Mouse (Mus musculus) adrenal gland, postnatal 14 days (tissue): ENCODE data around the gene Hipk3. TPM values are rescaled to one million over a fixed set of nuclear protein-coding genes. Genes with fewer than 3 reads are reported as not detected.
A peak's percentile ranks its signal among the peaks of the same experiment; 100 is the strongest.

ENCODE experiments used
- DNase-seq: peaks from one replicate; pipeline ENCODE4 v3.0.0; 2021; ENCODE audit warnings: mixed read lengths
- total RNA-seq: library from RNA; stranded (reverse); gene quantifications from 2 replicates; pipeline ENCODE4 v1.2.3, GENCODE M21; 2021

The Hipk3 gene
- total RNA-seq, 1 experiment from 2014 or later, result 176 TPM

GRCm38 (mm10) chr2:104471161-104471560 is 23.1 kb downstream of the Hipk3 start:
- DNase-seq, result no peak

DNA sequence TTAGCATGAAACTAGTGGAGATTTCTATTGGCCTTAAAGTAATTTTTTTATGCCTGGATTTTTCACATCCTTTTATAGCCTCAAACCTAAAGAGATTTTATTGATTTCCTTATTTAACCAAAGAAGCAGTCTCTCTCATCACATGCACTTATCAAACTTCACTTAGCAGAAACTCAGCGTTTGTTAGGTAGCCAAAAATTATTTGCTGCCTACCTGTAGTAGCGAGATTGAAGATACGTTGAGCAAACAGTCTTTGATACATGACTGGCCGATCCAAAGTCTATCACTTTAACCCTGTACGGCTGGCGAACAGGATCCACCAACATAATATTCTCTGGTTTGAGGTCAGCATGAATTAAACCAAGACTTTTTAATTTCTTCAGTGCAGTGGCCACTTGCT is 23.7 kb downstream of the Hipk3 start:
- DNase-seq, result no peak

GRCm38 (mm10) chr2:104468419-104468818 is 25.8 kb downstream of the Hipk3 start:
- no peak for DNase-seq

DNA sequence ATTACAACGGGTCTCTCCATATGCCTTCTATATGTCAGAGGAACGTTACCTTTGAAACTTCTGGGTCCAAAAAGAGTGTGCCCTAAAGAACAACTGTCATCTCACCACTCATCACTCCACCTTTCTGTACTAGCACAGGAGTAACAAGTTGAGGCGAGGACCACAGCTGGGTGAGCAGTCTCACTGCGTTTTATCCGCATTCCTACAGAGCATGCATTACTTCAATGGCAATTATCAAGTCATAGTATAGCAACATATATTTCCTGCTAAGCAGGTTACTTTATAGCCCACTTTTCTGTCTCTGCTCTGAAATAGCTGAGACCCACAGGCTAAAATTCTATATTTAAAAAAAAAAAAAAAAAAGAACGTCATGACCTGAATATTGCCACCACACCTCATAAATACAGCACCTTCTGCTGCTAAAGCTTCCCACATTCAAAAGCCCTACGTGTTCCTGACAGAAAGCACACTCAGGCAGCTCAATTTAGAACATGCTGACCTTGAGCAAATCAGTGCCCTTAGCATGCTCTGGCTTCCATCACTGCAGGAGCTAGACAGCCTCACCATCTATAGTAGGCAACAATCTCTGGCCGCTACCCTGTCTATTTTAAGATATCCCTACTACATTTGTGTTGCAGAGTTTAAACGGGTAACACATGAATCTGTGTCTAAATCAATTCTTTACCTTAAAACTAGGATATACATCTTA is 27.2 kb downstream of the Hipk3 start:
- no peak for DNase-seq

GRCm38 (mm10) chr2:104465639-104466430 is 28.4 kb downstream of the Hipk3 start:
- DNase-seq, result no peak

GRCm38 (mm10) chr2:104460021-104460420 is 34.2 kb downstream of the Hipk3 start:
- DNase-seq, result no peak

GRCm38 (mm10) chr2:104458569-104459332 is 35.5 kb downstream of the Hipk3 start:
- DNase-seq, result no peak

DNA sequence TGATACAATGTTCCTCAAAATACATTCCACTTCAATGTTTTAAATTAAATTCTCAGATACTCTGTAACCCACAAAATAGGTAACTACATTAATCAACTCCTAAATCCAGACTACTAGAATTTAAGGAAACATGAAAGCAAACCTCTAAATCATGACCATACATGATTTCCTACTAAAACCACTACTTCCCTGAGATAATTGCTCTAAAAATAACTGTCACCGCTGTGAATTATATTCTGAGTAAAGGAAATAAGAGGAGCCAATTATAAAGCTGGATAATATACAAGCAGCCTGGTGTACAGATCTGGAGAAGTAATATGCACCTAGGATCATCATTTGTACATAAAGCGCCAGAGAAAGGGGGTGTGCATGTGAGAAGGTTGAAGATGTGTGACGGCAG is 37.1 kb downstream of the Hipk3 start:
- no peak for DNase-seq

- DNase-seq, result no peak
These were observed 43.6 kb downstream of the Hipk3 start for GRCm38 (mm10) chr2:104450685-104451084.

DNA sequence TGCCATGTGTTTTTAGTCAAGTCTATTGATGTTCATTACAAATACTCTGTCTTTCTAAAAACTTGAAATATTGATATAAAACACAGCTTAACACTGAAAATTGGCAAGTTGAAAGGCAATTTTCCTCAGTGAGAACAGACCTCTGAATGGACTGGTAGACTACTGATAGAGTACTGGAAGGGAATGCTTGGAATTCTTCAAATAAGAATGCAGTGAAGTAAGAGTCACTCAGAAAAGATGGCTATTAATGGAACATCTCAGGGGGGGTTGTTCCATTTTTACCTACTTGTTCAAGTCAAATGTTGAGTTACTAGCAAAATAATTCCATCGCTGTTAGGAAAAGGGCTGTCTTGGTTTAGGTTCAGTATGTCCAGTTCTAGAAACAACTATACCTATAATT is 45.1 kb downstream of the Hipk3 start:
- no peak for DNase-seq

GRCm38 (mm10) chr2:104448201-104448600 is 46.0 kb downstream of the Hipk3 start:
- no peak for DNase-seq

DNA sequence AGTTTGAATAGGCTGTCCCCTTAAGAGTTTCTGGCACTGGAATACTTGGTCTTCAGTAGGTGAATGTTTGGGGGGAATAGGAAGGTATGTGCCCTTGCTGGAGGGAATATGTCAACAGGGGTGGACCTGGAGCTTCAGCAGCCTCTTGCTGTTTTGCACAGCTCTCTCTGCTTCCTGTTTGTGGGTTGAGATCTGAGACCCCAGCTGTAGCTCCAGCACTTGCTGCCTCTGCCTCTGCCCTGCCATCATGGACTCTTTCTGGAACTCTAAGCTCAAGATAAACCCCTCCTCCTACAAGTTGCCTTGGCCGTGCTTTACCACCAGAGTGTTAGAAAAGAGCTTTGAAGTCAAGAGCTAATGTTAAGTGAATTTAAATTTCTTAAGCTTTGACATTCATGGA is 48.2 kb downstream of the Hipk3 start:
- no peak for DNase-seq

GRCm38 (mm10) chr2:104444776-104445175 is 49.5 kb downstream of the Hipk3 start:
- peak; percentile 74 for DNase-seq

GRCm38 (mm10) chr2:104442341-104442740 is 51.9 kb downstream of the Hipk3 start:
- DNase-seq, result no peak

DNA sequence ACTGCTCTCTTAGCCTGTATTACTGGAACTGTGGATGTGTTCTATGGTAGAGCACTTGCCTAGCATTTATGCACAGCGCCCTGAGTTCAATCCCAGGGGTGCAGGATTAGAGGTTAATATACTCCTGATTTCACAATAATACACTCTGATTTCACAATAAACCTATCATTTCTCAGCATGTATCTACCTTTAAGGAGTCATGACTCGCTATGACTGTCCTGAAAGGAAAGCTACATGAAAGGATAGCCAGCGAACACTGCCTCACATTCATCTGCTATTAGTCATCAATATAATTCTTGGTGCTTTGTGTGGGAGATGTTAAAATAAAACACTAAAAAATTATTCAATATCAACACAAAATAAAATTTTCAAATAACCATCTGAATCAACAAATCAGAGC is 58.0 kb downstream of the Hipk3 start:
- no peak for DNase-seq

DNA sequence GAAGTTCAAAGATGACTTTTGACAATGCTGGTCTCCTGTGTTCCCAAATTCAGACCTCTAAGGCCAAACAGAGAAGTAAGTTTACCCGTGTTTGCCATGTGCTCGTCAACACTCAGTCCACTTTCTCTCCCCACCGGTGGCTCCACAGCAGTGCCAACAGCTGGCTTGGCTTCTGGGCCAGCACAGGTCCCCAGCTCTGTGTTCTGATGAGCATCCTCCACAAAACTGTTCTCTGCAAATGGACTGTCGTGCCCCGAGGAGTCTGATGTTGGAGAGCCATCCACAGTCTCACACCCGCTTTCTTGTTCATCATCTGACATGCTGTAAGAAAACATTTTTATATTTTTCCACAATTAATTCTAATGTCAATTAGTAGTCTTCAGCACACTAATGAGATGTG is 63.2 kb downstream of the Hipk3 start:
- no peak for DNase-seq

DNA sequence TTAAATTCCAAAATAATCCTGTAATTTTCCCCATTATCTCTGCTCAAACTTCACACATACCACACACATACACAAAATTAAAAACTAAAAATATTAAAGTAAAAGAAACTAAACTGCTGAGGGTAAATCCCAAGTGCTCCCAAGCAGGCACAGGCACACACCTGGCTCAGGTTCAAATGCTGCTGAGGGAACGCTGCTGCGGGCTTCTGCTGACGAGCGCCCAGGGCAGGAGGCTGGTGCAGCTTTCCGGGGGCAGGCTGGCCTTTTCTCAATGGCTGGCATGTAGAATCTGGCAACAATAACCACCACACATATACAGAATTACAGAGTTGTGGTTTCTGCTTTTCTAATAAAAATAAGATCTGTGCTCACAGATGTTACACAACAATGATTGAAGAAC is 63.7 kb downstream of the Hipk3 start:
- no peak for DNase-seq

GRCm38 (mm10) chr2:104426112-104426511 is 68.1 kb downstream of the Hipk3 start:
- DNase-seq, result no peak

- peak; percentile 21 for DNase-seq
These were observed 72.0 kb downstream of the Hipk3 start for GRCm38 (mm10) chr2:104422230-104422629.

DNA sequence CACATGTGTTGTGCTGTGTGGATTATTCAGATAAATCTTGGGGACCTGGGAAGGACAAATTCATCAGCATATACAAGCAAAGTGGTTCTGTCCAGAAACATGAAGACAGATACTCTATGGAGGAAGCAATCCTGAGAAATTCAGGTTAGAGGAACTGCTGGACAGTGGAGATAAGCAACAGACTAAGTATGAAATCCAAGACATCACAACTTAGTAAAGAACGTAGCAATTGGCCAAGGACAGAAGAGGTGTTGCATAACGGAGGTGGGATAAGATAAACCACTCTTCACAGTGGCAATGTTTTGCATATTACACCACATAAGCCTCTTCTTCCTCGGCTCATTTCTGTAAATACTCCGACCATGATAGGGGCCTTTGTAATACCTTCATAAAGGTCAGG is 73.4 kb downstream of the Hipk3 start:
- no peak for DNase-seq

DNA sequence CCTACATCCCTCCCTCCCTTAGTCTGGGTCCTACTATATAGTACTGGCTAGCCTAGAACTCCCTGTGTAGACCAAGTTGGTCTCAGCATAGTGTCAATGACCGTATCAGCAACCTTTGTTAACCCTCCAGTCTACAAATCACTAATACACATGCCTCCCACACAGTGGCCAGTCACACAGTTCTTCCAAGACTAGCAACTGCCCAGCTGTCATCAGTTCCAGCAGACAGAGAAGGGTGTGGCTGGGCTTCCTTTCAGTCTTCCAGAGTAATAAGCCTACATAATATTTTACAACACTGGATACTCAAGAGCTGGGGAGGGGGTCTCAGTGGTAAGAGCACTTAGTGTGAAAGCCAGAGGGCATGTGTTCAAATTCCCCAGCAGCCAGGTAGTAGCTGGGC is 74.2 kb downstream of the Hipk3 start:
- DNase-seq, result no peak

GRCm38 (mm10) chr2:104419411-104419810 is 74.8 kb downstream of the Hipk3 start:
- DNase-seq, result no peak

- no peak for DNase-seq
These were observed 81.2 kb downstream of the Hipk3 start for GRCm38 (mm10) chr2:104413011-104413410.
